Mouse (Mus musculus) frontal cortex, postnatal 25 days (tissue): ENCODE measurements around the gene Sh3bgr.

Experiments used
- DNase-seq, 2 experiments: peaks; one replicate each; pipeline ENCODE4 v3.0.0; 2022; ENCODE audit warnings: low spot score in 2 of 2

Sh3bgr gene

GRCm38 (mm10) chr16:96210856-96211255, 10.6 kb downstream of the Sh3bgr start:
- DNase-seq: no peak

- no peak for DNase-seq
Measured at GRCm38 (mm10) chr16:96213027-96213426, 12.8 kb downstream of the Sh3bgr start.

- no peak for DNase-seq
Measured at GRCm38 (mm10) chr16:96221491-96221890, 21.2 kb downstream of the Sh3bgr start.

GRCm38 (mm10) chr16:96221959-96222358, 21.7 kb downstream of the Sh3bgr start:
- no peak for DNase-seq

- DNase-seq: no peak
Measured at GRCm38 (mm10) chr16:96222452-96222851, 22.2 kb downstream of the Sh3bgr start.

GRCm38 (mm10) chr16:96228438-96228837, 28.2 kb downstream of the Sh3bgr start:
- DNase-seq: no peak

- no peak for DNase-seq
Measured at GRCm38 (mm10) chr16:96229044-96229555, 28.9 kb downstream of the Sh3bgr start.

GRCm38 (mm10) chr16:96230411-96230810, 30.2 kb downstream of the Sh3bgr start:
- DNase-seq: peak; percentile 51 to 65

GRCm38 (mm10) chr16:96231251-96231650, 31.0 kb downstream of the Sh3bgr start:
- DNase-seq: no peak

- no peak for DNase-seq
Measured at GRCm38 (mm10) chr16:96231974-96232373, 31.7 kb downstream of the Sh3bgr start.

- no peak for DNase-seq
Measured at GRCm38 (mm10) chr16:96233996-96234395, 33.7 kb downstream of the Sh3bgr start.

GRCm38 (mm10) chr16:96235366-96235970, 35.2 kb downstream of the Sh3bgr start, which contains the start of gene B3galt5:
Gene B3galt5, plus strand, starts transcription at chr16:96235801.
- peak in 1 of 2 experiments; percentile 9 for DNase-seq

- no peak for DNase-seq
Measured at GRCm38 (mm10) chr16:96244496-96244895, 44.2 kb downstream of the Sh3bgr start.

GRCm38 (mm10) chr16:96249635-96250034, 49.4 kb downstream of the Sh3bgr start:
- no peak for DNase-seq

- DNase-seq: no peak
Measured at GRCm38 (mm10) chr16:96252146-96252545, 51.9 kb downstream of the Sh3bgr start.

GRCm38 (mm10) chr16:96258429-96258828, 58.2 kb downstream of the Sh3bgr start:
- no peak for DNase-seq

- no peak for DNase-seq
Measured at GRCm38 (mm10) chr16:96271736-96272135, 71.5 kb downstream of the Sh3bgr start.

- DNase-seq: no peak
Measured at GRCm38 (mm10) chr16:96272929-96273619, 72.8 kb downstream of the Sh3bgr start.

- DNase-seq: no peak
Measured at GRCm38 (mm10) chr16:96276596-96276995, 76.3 kb downstream of the Sh3bgr start.
